Mouse (Mus musculus) left cerebral cortex, postnatal 14 days (tissue): ENCODE measurements around the gene Efcab11. TPM values are rescaled to one million over a fixed set of nuclear protein-coding genes. Genes with fewer than 3 reads are reported as not detected.

ENCODE experiments used
- DNase-seq, 2 experiments: peaks; one replicate each; pipeline ENCODE4 v3.0.0; 2021 to 2022; ENCODE audit warnings: low spot score in 2 of 2, mixed read lengths in 1 of 2
- intact Hi-C: fragments of 180-260 bp; cut with DNase I; formaldehyde crosslinking; loops from one replicate; pipeline ENCODE4 v1.15.1; 2025
- long read RNA-seq, 2 experiments: library from polyadenylated mRNA; stranded (forward); transcript quantifications; one replicate each; pipeline ENCODE4 v2.0.0; 2021
- total RNA-seq, 2 experiments: library from RNA; stranded (reverse); gene quantifications; 2 replicates each; pipeline ENCODE4 v1.2.3; 2021

Gene Efcab11
- under 1 TPM; 0.29 to 0.61 TPM for total RNA-seq
- long read RNA-seq, experiment 1: 0 reads
- long read RNA-seq, experiment 2: 0 reads

GRCm38 (mm10) chr12:99884269-99885261 is at the start of gene Efcab11, which contains the start of gene Tdp1:
Efcab11 (minus strand) TSS chr12:99884439.
Tdp1 (plus strand) TSS chr12:99884517.
- peak; percentile 90 to 94 for DNase-seq
- intact Hi-C loops: no loop called here

GRCm38 (mm10) chr12:99933630-99934029 is 49.4 kb upstream of the Efcab11 start:
- no peak for DNase-seq
- intact Hi-C loops: no loop called here

- intact Hi-C loops: no loop called here
- no peak for DNase-seq
Observed at GRCm38 (mm10) chr12:99932245-99932644, 48.0 kb upstream of the Efcab11 start.

- no peak for DNase-seq
- intact Hi-C loops: no loop called here
Observed at GRCm38 (mm10) chr12:99929160-99929559, 44.9 kb upstream of the Efcab11 start.

GRCm38 (mm10) chr12:99928311-99928710 is 44.1 kb upstream of the Efcab11 start:
- intact Hi-C loops: no loop called here
- peak; percentile 52 to 59 for DNase-seq

GRCm38 (mm10) chr12:99923703-99924102 is 39.5 kb upstream of the Efcab11 start:
- no peak for DNase-seq
- intact Hi-C loops: no loop called here

- DNase-seq: peak; percentile 37 to 45
- intact Hi-C loops: no loop called here
Observed at GRCm38 (mm10) chr12:99923131-99923606, 38.9 kb upstream of the Efcab11 start.

GRCm38 (mm10) chr12:99921045-99921444 is 36.8 kb upstream of the Efcab11 start:
- DNase-seq: no peak
- intact Hi-C loops: no loop called here

GRCm38 (mm10) chr12:99919636-99920035 is 35.4 kb upstream of the Efcab11 start:
- DNase-seq: no peak

GRCm38 (mm10) chr12:99917800-99918427 is 33.7 kb upstream of the Efcab11 start:
- intact Hi-C loops: no loop called here
- DNase-seq: peak in 1 of 2 experiments; percentile 44

More at GRCm38 (mm10) chr12:99919636-99920035, 35.4 kb upstream of the Efcab11 start:
- intact Hi-C loops: no loop called here

GRCm38 (mm10) chr12:99911466-99911865 is 27.2 kb upstream of the Efcab11 start:
- DNase-seq: no peak
- intact Hi-C loops: no loop called here

GRCm38 (mm10) chr12:99904537-99904936 is 20.3 kb upstream of the Efcab11 start:
- no peak for DNase-seq

GRCm38 (mm10) chr12:99902867-99903370 is 18.7 kb upstream of the Efcab11 start:
- intact Hi-C loops: no loop called here
- DNase-seq: no peak

More at GRCm38 (mm10) chr12:99904537-99904936, 20.3 kb upstream of the Efcab11 start:
- intact Hi-C loops: no loop called here

GRCm38 (mm10) chr12:99901973-99902866 is 18.0 kb upstream of the Efcab11 start:
- intact Hi-C loops: loop anchor here (1.0 kb wide), 1 partner anchor 62 kb away; the partner anchor contains the start of gene Kcnk13
- no peak for DNase-seq

GRCm38 (mm10) chr12:99899991-99900390 is 15.8 kb upstream of the Efcab11 start:
- no peak for DNase-seq
- intact Hi-C loops: loop anchor here (5.0 kb wide), 1 partner anchor 207 kb away; no protein-coding TSS in a partner anchor

GRCm38 (mm10) chr12:99898248-99898870 is 14.1 kb upstream of the Efcab11 start:
- DNase-seq: no peak
- intact Hi-C loops: loop anchor here (5.0 kb wide), 1 partner anchor 209 kb away; no protein-coding TSS in a partner anchor

- DNase-seq: no peak
- intact Hi-C loops: loop anchor here (5.0 kb wide), 1 partner anchor 209 kb away; no protein-coding TSS in a partner anchor
Observed at GRCm38 (mm10) chr12:99897846-99898245, 13.6 kb upstream of the Efcab11 start.

- DNase-seq: no peak
- intact Hi-C loops: no loop called here
Observed at GRCm38 (mm10) chr12:99885282-99885901, 1.2 kb upstream of the Efcab11 start.
